Mouse (Mus musculus) kidney, postnatal 4 days (tissue): ENCODE data around the gene Letmd1.

Experiments
- DNase-seq, 2 experiments: peaks; one replicate each; pipeline ENCODE4 v3.0.0; 2021; ENCODE audit warnings: mixed read lengths in 2 of 2

Gene Letmd1

GRCm38 (mm10) chr15:100510072-100510471 is 41.2 kb downstream of the Letmd1 start:
- no peak for DNase-seq

- no peak for DNase-seq
Measured at GRCm38 (mm10) chr15:100513387-100513786, 44.6 kb downstream of the Letmd1 start.

- no peak for DNase-seq
Measured at GRCm38 (mm10) chr15:100515121-100515520, 46.3 kb downstream of the Letmd1 start.

GRCm38 (mm10) chr15:100520306-100520705 is 51.5 kb downstream of the Letmd1 start:
- no peak for DNase-seq

- DNase-seq = no peak
Measured at GRCm38 (mm10) chr15:100525405-100525804, 56.6 kb downstream of the Letmd1 start.

GRCm38 (mm10) chr15:100527900-100528299 is 59.1 kb downstream of the Letmd1 start:
- no peak for DNase-seq
